Mouse (Mus musculus) kidney, postnatal 10 days (tissue): ENCODE results near the gene Dusp15.

Source experiments
- DNase-seq: peaks from one replicate; pipeline ENCODE4 v3.0.0; 2021; ENCODE audit warnings: mixed read lengths

Gene Dusp15

GRCm38 (mm10) chr2:152904127-152904643 is 47.3 kb downstream of the Dusp15 start:
- no peak for DNase-seq

- no peak for DNase-seq
Measured at GRCm38 (mm10) chr2:152903586-152903985, 47.9 kb downstream of the Dusp15 start.

GRCm38 (mm10) chr2:152902658-152903057 is 48.8 kb downstream of the Dusp15 start:
- DNase-seq = no peak

GRCm38 (mm10) chr2:152901296-152901695 is 50.2 kb downstream of the Dusp15 start:
- DNase-seq = no peak

GRCm38 (mm10) chr2:152899011-152899410 is 52.5 kb downstream of the Dusp15 start:
- DNase-seq = no peak

- no peak for DNase-seq
Measured at GRCm38 (mm10) chr2:152896926-152897325, 54.6 kb downstream of the Dusp15 start.

- no peak for DNase-seq
Measured at GRCm38 (mm10) chr2:152895834-152896233, 55.7 kb downstream of the Dusp15 start.
